Mouse (Mus musculus): ENCODE results near the gene Trappc13.
"Not testable (repeated sequence)": the region's sequence is repeated elsewhere in the genome, so short reads cannot be mapped to it uniquely, and the experiment has no call there.

Trappc13 gene

GRCm38 (mm10) chr13:104177796-104178649 lies at the start of gene Trappc13:
Trappc13 (minus strand) TSS chr13:104178469.
- no peak for DNase-seq (ENCODE audit: low spot score)

DNA sequence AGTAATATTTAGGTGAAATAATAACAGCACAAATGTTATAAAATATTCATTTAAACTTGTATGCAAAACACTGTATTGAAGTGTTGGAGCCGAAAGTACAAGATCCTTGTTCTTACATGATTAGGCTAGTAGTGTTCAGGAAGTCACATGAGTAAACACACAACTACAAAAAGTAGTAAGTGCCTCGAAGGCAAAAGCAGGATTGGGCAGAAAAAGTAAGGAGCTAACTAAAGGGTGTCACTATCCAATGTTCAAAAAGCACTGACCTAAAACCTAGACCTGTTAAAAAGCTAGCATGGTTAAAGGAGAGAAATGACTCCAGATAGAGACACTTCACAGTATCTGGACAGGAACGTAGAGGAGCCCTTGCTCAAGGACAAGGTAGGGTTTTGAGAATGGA lies 49.2 kb upstream of the Trappc13 start:
- DNase-seq (ENCODE audit: low spot score) = peak; percentile 19

DNA sequence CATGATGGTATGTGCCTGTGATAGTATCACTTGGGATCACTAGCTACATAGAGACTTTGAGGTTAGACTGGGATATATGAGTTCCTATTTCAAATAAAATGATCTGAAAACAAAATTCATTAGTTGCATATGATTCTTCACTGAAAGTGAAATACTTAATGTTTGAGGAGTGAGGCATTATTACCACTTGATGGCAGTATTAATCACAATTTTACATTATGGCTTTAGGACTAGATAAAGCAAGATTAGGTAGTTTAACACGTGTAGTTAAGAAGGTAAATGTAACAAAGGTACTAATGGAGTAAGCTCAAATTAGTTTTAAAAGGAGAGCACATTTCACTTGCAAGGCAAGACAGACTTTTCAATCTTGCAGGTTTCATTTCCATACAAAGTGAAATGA lies 26.0 kb upstream of the Trappc13 start:
- DNase-seq (ENCODE audit: low spot score) = peak; percentile 7

DNA sequence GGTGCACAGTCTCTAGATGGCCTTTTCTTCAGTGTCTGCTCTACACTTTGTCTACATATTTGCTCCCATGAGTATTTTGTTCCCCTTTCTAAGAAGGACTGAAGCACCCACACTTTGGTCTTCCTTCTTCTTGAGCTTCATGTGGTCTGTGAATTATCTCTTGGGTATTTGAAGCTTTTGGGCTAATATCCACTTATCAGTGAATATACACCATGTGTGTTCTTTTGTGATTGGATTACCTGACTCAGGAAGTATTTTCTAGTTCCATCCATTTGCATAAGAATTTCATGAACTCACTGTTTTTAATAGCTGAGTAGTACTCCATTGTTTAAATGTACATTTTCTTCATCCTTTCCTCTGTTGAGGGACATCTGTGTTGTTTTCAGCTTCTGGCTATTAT lies 17.6 kb upstream of the Trappc13 start:
- not testable (repeated sequence) for DNase-seq (ENCODE audit: low spot score)

- no peak for DNase-seq (ENCODE audit: low spot score)
Measured at GRCm38 (mm10) chr13:104187357-104187756, 9.1 kb upstream of the Trappc13 start.

DNA sequence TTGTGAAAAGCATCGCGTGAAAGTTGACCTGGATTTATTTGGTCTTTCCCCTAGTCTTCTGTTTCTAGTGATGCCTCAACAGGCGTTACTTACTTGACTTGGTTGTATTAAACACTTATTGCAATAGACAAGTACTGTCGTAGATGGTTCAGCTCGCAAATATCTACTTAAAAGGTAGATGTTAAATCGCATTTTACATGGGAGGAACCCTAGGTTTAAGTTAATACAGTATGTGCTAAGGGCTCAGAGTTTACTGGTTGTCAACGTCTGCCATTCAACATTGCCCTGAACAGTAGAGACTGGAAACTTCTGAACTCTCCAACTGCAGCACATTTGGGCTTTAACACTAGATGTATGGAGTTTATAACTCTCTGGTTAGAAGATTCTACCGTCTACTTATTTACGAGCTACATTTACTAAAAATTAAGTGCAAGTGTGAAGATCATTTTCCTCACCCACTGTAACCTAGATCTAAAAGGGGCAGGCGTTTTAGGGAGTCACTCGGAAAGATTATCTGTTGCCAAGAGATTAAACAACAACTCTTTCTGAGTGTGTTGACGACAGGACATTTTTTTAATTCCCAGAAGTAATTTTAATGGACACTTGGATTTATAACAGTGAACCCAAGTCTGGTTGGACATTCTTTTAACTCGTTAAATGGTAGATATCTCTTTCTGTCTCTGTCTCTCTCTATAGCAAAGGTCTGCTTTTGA lies 1.1 kb upstream of the Trappc13 start:
- DNase-seq (ENCODE audit: low spot score) = peak; percentile 44

- peak; percentile 99 for DNase-seq (ENCODE audit: low spot score)
Measured at GRCm38 (mm10) chr13:104178650-104179121, 417 bp upstream of the Trappc13 start, which contains the start of gene Trim23. Trim23 (plus strand) TSS chr13:104178797.

DNA sequence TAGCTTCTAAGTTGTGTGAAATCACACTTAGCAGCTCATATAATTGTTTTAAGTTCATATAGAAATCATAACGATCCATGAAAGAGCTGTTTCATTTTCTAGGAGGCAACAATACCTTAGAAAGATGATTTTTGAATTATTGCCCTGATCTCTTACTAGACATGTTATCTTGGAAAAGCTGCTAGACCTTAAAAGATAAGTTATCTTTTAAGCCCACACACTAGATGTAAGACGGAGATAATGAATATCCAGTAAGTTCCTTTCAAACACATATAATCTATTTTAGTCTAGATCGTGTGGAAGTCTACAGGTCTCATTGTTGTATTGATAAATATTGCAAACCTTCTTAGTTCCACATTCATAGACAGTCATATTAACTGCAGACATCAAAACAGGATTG lies 1.4 kb downstream of the Trappc13 start:
- DNase-seq (ENCODE audit: low spot score) = no peak

- no peak for DNase-seq (ENCODE audit: low spot score)
Measured at GRCm38 (mm10) chr13:104172498-104172897, 5.8 kb downstream of the Trappc13 start.

- DNase-seq (ENCODE audit: low spot score) = no peak
Measured at GRCm38 (mm10) chr13:104171711-104172110, 6.6 kb downstream of the Trappc13 start.

- DNase-seq (ENCODE audit: low spot score) = no peak
Measured at GRCm38 (mm10) chr13:104155686-104156085, 22.6 kb downstream of the Trappc13 start.

DNA sequence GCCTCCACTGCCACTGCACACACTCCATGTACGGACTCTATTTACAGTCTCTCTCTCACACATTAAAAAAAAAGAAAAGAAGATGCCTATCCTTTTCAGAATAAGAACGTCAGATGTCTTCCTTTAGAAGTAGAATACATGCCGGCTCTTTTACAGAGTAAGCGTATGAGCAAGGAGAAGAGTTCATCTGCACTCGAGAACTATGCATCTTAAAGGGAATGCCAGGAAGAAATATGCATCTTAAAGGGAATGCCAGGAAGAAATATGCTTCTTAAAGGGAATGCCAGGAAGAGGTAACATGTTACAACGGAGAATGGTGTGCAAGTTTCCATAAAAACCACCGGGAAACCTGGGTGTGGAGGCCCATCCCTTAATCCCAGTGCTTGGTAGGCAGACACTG lies 23.2 kb downstream of the Trappc13 start:
- DNase-seq (ENCODE audit: low spot score) = no peak

DNA sequence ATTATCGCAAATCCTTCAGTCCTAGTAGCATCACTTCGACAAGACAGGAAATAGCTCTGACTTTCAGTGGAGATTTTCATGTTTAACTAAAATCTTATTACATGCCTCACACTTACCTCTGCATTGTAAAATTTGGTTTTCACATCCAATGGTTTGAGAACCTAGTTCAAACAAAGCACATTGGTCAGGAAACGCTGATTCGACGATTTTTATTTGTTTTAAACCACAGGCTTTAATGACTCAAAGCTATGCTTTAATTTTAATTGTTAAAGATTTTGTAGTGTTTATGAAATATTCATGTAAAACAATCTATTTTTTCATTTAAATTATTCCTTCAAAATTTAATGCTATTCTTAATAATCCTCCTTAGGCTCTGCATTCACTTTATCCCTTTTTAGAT lies 24.1 kb downstream of the Trappc13 start:
- DNase-seq (ENCODE audit: low spot score) = no peak

- peak; percentile 67 for DNase-seq (ENCODE audit: low spot score)
Measured at GRCm38 (mm10) chr13:104145646-104146045, 32.6 kb downstream of the Trappc13 start.

DNA sequence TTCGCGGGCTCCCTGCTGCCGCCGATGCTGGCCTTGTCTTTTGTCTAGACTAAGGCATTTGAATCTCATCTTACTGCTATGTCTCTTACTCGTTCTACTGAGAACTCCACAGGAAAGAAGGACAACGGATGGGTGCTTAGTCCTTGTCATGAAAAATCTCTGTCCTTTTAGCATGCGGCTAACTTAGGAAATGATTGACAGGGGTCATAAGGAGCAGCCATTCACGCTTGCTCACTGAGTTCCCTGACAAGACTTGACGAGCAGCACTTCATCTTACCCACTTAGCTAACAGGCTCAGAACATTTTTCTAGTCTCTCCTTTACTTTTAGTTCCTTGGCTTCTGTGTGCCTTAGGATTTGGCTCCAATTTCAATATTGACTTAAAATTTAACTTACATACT lies 33.4 kb downstream of the Trappc13 start:
- no peak for DNase-seq (ENCODE audit: low spot score)

DNA sequence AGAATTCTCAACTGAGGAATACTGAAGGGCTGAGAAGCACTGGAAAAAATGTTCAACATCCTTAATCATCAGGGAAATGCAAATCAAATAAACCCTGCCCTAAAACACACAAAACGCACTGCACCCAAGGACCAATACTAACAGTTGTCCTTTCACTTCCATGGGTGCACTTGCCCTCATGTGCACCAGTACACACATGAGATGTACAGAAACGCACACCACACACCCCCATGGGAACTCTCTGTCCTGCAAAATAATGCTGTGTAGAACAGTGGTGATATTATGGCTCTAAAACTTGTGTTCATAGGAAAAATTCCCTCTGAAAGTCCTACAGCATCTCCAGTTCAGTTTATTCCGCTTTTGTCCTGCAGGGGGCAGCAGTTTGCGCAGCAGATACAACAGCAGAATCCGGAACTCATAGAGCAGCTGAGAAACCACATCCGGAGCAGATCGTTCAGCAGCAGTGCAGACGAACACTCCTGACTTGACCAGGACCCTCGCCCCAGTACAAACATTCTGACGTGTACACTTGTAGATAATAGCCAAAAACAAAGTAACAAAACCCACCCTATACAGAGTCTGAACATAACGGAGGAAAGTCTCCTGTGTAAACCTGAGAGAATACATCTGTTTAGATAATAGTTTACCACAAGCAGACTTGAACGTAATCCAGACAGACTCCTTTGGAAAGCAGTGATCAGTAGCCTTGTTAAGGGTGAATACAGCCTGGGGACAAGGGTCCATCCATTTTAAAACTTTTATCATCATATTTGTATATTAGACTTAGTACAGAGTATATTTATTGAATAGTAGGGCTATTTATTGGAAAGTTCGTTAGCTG lies 38.7 kb downstream of the Trappc13 start:
- DNase-seq (ENCODE audit: low spot score) = peak; percentile 80

- no peak for DNase-seq (ENCODE audit: low spot score)
Measured at GRCm38 (mm10) chr13:104134510-104135085, 43.7 kb downstream of the Trappc13 start.

DNA sequence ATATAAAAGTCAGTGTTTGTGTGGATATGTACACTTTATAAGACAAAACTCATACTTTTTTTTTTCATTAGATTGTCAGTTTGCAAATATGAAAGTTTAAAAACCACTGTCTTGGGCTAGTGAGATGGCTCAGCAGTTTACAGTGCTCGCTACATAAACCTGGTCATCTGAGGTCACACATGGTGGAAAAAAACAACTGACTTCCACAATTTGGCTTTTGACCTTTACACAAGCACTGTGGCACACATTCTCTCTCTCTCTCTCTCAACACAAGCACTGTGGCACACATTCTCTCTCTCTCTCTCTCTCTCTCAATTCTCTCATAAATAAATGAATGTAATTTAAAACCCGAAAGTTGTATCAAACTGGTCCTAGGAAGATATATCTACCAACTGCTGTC lies 45.7 kb downstream of the Trappc13 start:
- DNase-seq (ENCODE audit: low spot score) = peak; percentile 53

DNA sequence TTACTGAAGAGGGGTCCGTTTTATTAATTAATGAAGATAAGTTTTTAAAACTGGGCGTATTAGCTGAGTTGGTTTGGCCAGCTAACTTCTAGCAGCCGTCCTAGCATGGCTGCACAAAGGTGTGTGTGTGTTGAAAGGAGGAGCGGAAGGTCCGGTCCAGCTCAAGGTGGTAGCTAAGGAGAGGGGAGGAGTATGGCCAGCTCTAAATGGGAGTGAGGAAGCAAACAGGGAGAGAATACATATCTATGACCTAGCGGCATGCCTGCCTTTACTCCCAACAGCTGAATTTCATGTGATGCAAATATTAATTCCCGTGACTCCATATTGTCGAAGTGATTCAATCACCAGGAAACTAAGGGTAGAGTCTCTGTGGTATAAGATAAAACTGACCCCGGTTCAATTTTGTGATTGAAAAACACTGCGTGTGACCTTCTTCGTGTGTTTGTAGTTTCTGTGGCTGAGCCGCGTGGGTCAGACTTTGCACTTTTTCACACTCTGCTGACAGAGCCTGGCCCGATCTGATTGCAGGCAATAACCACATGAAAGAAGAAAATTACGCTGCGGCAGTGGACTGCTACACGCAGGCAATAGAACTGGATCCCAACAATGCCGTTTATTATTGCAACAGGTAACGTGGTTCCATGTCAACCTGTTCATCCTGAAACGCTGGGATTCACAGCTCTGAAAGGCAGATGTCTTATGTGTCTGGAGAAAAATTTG lies 54.4 kb downstream of the Trappc13 start:
- no peak for DNase-seq (ENCODE audit: low spot score)

GRCm38 (mm10) chr13:104122078-104122840 lies 56.0 kb downstream of the Trappc13 start:
- DNase-seq (ENCODE audit: low spot score) = no peak

Data from adipocyte (in vitro differentiated cells).